ENCODE assay signal across 9 mouse cellular contexts in the genomic region with DNA sequence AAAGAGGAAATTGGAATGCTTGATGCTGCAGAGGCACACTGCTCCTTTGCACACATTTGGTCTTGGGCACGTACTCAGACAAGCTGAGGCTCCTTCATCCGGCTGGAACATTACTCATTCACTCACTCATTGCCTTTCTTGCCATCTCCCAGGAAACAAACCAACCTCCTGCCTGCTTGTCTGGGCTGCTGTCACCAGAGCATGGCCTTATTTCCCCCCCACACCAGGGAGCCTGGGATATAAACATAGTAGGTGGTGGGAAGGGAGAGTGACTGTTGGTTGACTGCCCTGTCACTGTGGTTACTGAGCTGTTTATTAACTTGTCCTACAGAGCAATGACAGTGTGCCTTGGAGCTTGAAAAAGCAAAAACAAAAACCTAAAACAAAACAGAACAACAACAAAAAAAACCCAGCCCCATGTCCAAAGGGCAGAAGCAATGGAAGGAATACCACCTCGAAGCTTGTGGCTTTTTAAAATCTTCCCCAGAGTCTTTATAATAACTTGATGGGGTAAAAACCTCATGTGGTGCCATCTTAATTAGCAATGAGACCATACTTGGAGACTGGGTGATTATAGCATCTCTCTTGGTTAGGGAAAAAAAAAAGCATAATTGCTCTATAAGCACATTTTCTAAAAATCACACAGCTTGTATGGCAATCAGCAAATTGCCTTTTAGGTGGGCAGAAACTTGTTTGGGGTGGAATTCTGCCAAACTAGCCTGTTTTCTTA. TPM values are rescaled to one million over a fixed set of nuclear protein-coding genes. Genes with fewer than 3 reads are reported as not detected.
DNase-seq lines count a peak whose midpoint lies in the region; ATAC-seq and TF ChIP-seq lines count a peak whose summit lies in the region.
"Had no signal": no experiment of that assay in that cellular context is flagged by ENCODE, and none has a peak within 500 bp of the region (broad histone marks: within the 10 kb centered on the region; RNA-seq: fewer than 3 reads in every experiment).

No protein-coding gene starts in this region.

- H3K4me3 ChIP-seq in heart, postnatal 0 days (ENCODE audit: low read depth, low read length): no peak overlapping the region
- H3K4me3 ChIP-seq in forebrain, postnatal 0 days (ENCODE audit: low read depth, low read length): no peak overlapping the region
- no peak overlapping the region for H3K4me3 ChIP-seq in left cerebral cortex, adult 2 months

- in situ Hi-C loops in Patski (cut with MboI; ENCODE audit: low pct_unique_long_range_greater_than_20kb): no loop called here

- H3K36me3 ChIP-seq in heart, postnatal 0 days (replicated peaks; ENCODE audit: control insufficient read depth, insufficient read depth, low read length): no peaks in the 10 kb centered on the region
- H3K36me3 ChIP-seq in forebrain, postnatal 0 days (ENCODE audit: insufficient read depth): no peaks in the 10 kb centered on the region

- intact Hi-C loops in left cerebral cortex, adult 2 months (cut with DNase I): no loop called here

- H3K27me3 ChIP-seq in heart, postnatal 0 days (ENCODE audit: control insufficient read depth, insufficient read depth, low read length): no peaks in the 10 kb centered on the region
- H3K27me3 ChIP-seq in Patski: no peaks in the 10 kb centered on the region
- no peaks in the 10 kb centered on the region for H3K27me3 ChIP-seq in forebrain, postnatal 0 days (ENCODE audit: insufficient read depth, low read length)

- no peaks in the 10 kb centered on the region for H3K9me3 ChIP-seq in heart, postnatal 0 days (replicated peaks; ENCODE audit: control insufficient read depth, low read length)
- H3K9me3 ChIP-seq in forebrain, postnatal 0 days (ENCODE audit: low read length): no peaks in the 10 kb centered on the region

- H3K4me1 ChIP-seq in heart, postnatal 0 days (ENCODE audit: control insufficient read depth, insufficient read depth): peaks cover 19% of the 10 kb centered on the region
- H3K4me1 ChIP-seq in forebrain, postnatal 0 days (ENCODE audit: insufficient read depth): peaks cover 7% of the 10 kb centered on the region; the same call in 1 of the 2 replicates

- no peak for TF ChIP-seq CTCF in heart, postnatal 0 days (IDR thresholded peaks at IDR 0.05; ENCODE audit: low read depth)
- TF ChIP-seq CTCF in Patski (IDR thresholded peaks at IDR 0.05): no peak
- TF ChIP-seq CTCF in forebrain, postnatal 0 days (IDR thresholded peaks at IDR 0.05; ENCODE audit: low read depth): no peak
- TF ChIP-seq CTCF in left cerebral cortex, adult 2 months (IDR thresholded peaks at IDR 0.05): no peak

- no peak for TF ChIP-seq EP300 in heart, postnatal 0 days (IDR thresholded peaks at IDR 0.05; ENCODE audit: low read depth)

- 50% methylated on average over 3 of the region's 3 CpGs for WGBS in heart, postnatal 0 days
- 16% methylated on average over 3 of the region's 3 CpGs for WGBS in forebrain, postnatal 0 days

- 0 out of 2 replicates have a peak, but pooled peaks have one; percentile 34 for ATAC-seq in heart, postnatal 0 days (ENCODE audit: insufficient read depth, low read depth)
- peak; percentile 85 for ATAC-seq in Patski
- peak; percentile 87 for ATAC-seq in forebrain, postnatal 0 days

- H3K27ac ChIP-seq in heart, postnatal 0 days (ENCODE audit: low read depth): no peak overlapping the region
- peak overlapping the region; percentile 80 for H3K27ac ChIP-seq in forebrain, postnatal 0 days (ENCODE audit: low read depth, low read length)
- no peak overlapping the region for H3K27ac ChIP-seq in left cerebral cortex, adult 2 months

- DNase-seq in heart, postnatal 0 days (ENCODE audit: low spot score): no peak
- no peak for DNase-seq in heart, adult 8-10 months (ENCODE audit: low spot score)
- peak; percentile 94 for DNase-seq in Patski (ENCODE audit: low read depth, low spot score)
- peak; percentile 59 for DNase-seq in forebrain, postnatal 0 days
- DNase-seq in layer of hippocampus, postnatal 36 days: peak; percentile 22 to 32
- no peak for DNase-seq in T-cell, adult 2 months (ENCODE audit: low spot score)
- DNase-seq in spleen, postnatal 36 days (ENCODE audit: low spot score in 2 of 2): no peak
- no peak for DNase-seq in left cerebral cortex, adult 2 months (ENCODE audit: extremely low spot score in 1 of 2, low spot score in 2 of 2)

- H3K4me2 ChIP-seq in heart, postnatal 0 days (ENCODE audit: low read depth, low read length): no peak overlapping the region
- H3K4me2 ChIP-seq in forebrain, postnatal 0 days (ENCODE audit: low read depth): peak overlapping the region; percentile 1; the same call in 1 of the 2 replicates

- CTCF ChIA-PET in Patski (lab: Charles Lee): interaction anchor here (0.9 to 1.8 kb wide), 7 partner anchors 9 to 124 kb away, joined by 3 to 7 read pairs (median 3); no protein-coding TSS in a partner anchor

- POLR2A ChIA-PET in Patski (lab: Charles Lee): interaction anchor here (0.9 to 1.4 kb wide), 2 partner anchors 34 to 65 kb away, joined by 3 to 5 read pairs; partner anchors contain the start of gene Cpd

- H3K9ac ChIP-seq in heart, postnatal 0 days (replicated peaks; ENCODE audit: low read depth, low read length): no peak overlapping the region
- H3K9ac ChIP-seq in forebrain, postnatal 0 days: peak overlapping the region; percentile 19; the same call in 1 of the 2 replicates

RNA-seq across cellular contexts. Expression of gene Tmigd1, which starts 9.5 kb away (rescaled TPM):
- total RNA-seq in heart, postnatal 0 days (2014; rRNA removed; ENCODE audit: low replicate concordance): not detected in 2 replicates
- polyA plus RNA-seq in heart, postnatal 0 days (2015; fragmentation: Nextera tagmentation; extraction: Ambion mirVana): 0.41 and 0.56 TPM in 2 replicates
- total RNA-seq in heart, adult 8-10 months (2022): under 1 TPM in 2 of 4 experiments, not detected in 2; 0.38 to 0.53 TPM
- 4.4 TPM for polyA plus RNA-seq in Patski (2021)
- not detected in 2 replicates for total RNA-seq in forebrain, postnatal 0 days (2014; rRNA removed)
- polyA plus RNA-seq in forebrain, postnatal 0 days (2015; fragmentation: Nextera tagmentation; extraction: Ambion mirVana): 0.13 TPM in 1 of 2 replicates, not detected in the other
- total RNA-seq in layer of hippocampus, postnatal 36 days (2021): not detected
- not detected for total RNA-seq in left cerebral cortex, adult 2 months (2021)
- total RNA-seq: left cerebral cortex, postnatal 25 days had no signal

RNA-seq across cellular contexts. Expression of gene Blmh, which starts 13.1 kb away (rescaled TPM):
- 40.2 and 92.9 TPM in 2 replicates for total RNA-seq in heart, postnatal 0 days (2014; rRNA removed; ENCODE audit: low replicate concordance)
- polyA plus RNA-seq in heart, postnatal 0 days (2015; fragmentation: Nextera tagmentation; extraction: Ambion mirVana): 63.1 and 63.7 TPM in 2 replicates
- 10 to 100 TPM; 27.6 to 31.0 (median 28.0) TPM for total RNA-seq in heart, adult 8-10 months (2022)
- polyA plus RNA-seq in Patski (2021): 66.3 TPM
- total RNA-seq in forebrain, postnatal 0 days (2014; rRNA removed): 98.1 and 106 TPM in 2 replicates
- polyA plus RNA-seq in forebrain, postnatal 0 days (2015; fragmentation: Nextera tagmentation; extraction: Ambion mirVana): 91.1 and 111 TPM in 2 replicates
- total RNA-seq in layer of hippocampus, postnatal 36 days (2021): 10 to 100 TPM; 52.3 to 52.4 TPM
- total RNA-seq in left cerebral cortex, adult 2 months (2021): 10 to 100 TPM; 52.4 to 58.8 TPM

Comparison
In these comparisons a context has a peak if more than half of its experiments do, and no peak if none do; other contexts are left out.
1. ATAC-seq: peak in every context shown above with its lines; median percentile 87 in forebrain, postnatal 0 days; 85 in Patski; 34 in heart, postnatal 0 days.
2. DNase-seq: peak in Patski (single experiment), forebrain, postnatal 0 days (single experiment) and layer of hippocampus, postnatal 36 days (2 of 2); none in heart, postnatal 0 days (single experiment), heart, adult 8-10 months (single experiment), T-cell, adult 2 months (single experiment), spleen, postnatal 36 days (0 of 2) and left cerebral cortex, adult 2 months (0 of 2).